Mouse (Mus musculus) heart, embryonic 16.5 days (tissue): ENCODE measurements around the gene Mrpl58. TPM values are rescaled to one million over a fixed set of nuclear protein-coding genes. Genes with fewer than 3 reads are reported as not detected.

Experiments used
- ATAC-seq: fragments of 200-750 bp; cut with Nextera tagmentation; replicated peaks from 2 replicates; pipeline ENCODE4 v1.8.0; 2017; ENCODE audit warnings: moderate number of reproducible peaks; ENCODE audit not compliant: insufficient read depth, low FRiP score; ENCODE audit errors: extremely low read depth
- H3K27ac ChIP-seq: fragments of 300-500 bp; sonication (generic); 2 replicates; pipeline ENCODE4 v1.5.1; 2014; ENCODE audit warnings: mild to moderate bottlenecking, low read length, control low read depth, moderate library complexity
- H3K27me3 ChIP-seq: fragments of 300-500 bp; sonication (generic); 2 replicates; pipeline ENCODE4 v1.6.1; 2014; ENCODE audit warnings: low read length, mixed read lengths; ENCODE audit not compliant: control insufficient read depth, insufficient read depth
- H3K36me3 ChIP-seq: fragments of 300-500 bp; sonication (generic); 2 replicates; pipeline ENCODE4 v1.6.1; 2014; ENCODE audit not compliant: control insufficient read depth, insufficient read depth
- H3K4me1 ChIP-seq: fragments of 300-500 bp; sonication (generic); 2 replicates; pipeline ENCODE4 v1.6.1; 2014; ENCODE audit warnings: low read length, mixed read lengths; ENCODE audit not compliant: control insufficient read depth, insufficient read depth
- H3K4me2 ChIP-seq: fragments of 300-500 bp; sonication (generic); 2 replicates; pipeline ENCODE4 v1.6.1; 2014; ENCODE audit warnings: low read depth, mild to moderate bottlenecking, control low read depth, low read length
- H3K4me3 ChIP-seq: fragments of 300-500 bp; sonication (generic); 2 replicates; pipeline ENCODE4 v1.5.1; 2014; ENCODE audit warnings: mild to moderate bottlenecking, control low read depth, low read length
- H3K9ac ChIP-seq: fragments of 300-500 bp; sonication (generic); 2 replicates; pipeline ENCODE4 v1.6.1; 2014; ENCODE audit warnings: low read length, control low read depth
- H3K9me3 ChIP-seq: fragments of 300-500 bp; sonication (generic); replicated peaks from 2 replicates; pipeline ENCODE4 v1.6.1; 2016; ENCODE audit warnings: low read length; ENCODE audit not compliant: control insufficient read depth
- WGBS: fragments of 180-500 bp; shearing (Covaris S2); extraction: QIAGEN DNeasy Blood & Tissue Kit; methylation state at CpG from one replicate; pipeline ENCODE4 v1.1.7; 2014; 5-methylcytosine and 5-hydroxymethylcytosine counted together
- polyA plus RNA-seq: library from polyadenylated mRNA; unstranded; fragments of >200 nt; fragmentation: Nextera tagmentation; extraction: Ambion mirVana; gene quantifications from 2 replicates; pipeline ENCODE4 v1.2.1, GENCODE M21; 2015

Gene Mrpl58
- polyA plus RNA-seq: 175 and 179 TPM in 2 replicates

GRCm38 (mm10) chr11:115403338-115404124 lies at the start of gene Mrpl58:
Gene Mrpl58, plus strand, starts transcription at chr11:115403752.
- 3% methylated on average over 50 of the region's 50 CpGs for WGBS
- ATAC-seq: peak; percentile 79
- Histone ChIP-seq H3K4me2 (peak within 1 kb of the TSS; percentile 62), H3K27ac (peak within 1 kb of the TSS; percentile 86), H3K4me3 (peak within 1 kb of the TSS; percentile 85), H3K36me3 (0 out of 2 replicates have a peak, but pooled peaks cover 2% of the 10 kb centered on the region), H3K9me3 (no peaks in the 10 kb centered on the region), H3K4me1 (peaks cover 9% of the 10 kb centered on the region), H3K9ac (peak within 1 kb of the TSS; percentile 92), H3K27me3 (no peaks in the 10 kb centered on the region)

GRCm38 (mm10) chr11:115354183-115354582 lies 49.4 kb upstream of the Mrpl58 start:
- H3K36me3 ChIP-seq: no peaks in the 10 kb centered on the region
- WGBS: 7% methylated on average over 8 of the region's 8 CpGs
- H3K4me2 ChIP-seq: no peak overlapping the region
- peaks cover 21% of the 10 kb centered on the region for H3K27me3 ChIP-seq
- no peaks in the 10 kb centered on the region for H3K9me3 ChIP-seq
- no peak for ATAC-seq
- no peak overlapping the region for H3K4me3 ChIP-seq
- no peak overlapping the region for H3K9ac ChIP-seq
- peaks cover 3% of the 10 kb centered on the region; the same call in 1 of the 2 replicates for H3K4me1 ChIP-seq
- H3K27ac ChIP-seq: no peak overlapping the region

- ATAC-seq: peak; percentile 39; the same call in 1 of the 2 replicates
- Histone ChIP-seq H3K27ac (no peak overlapping the region), H3K4me2 (no peak overlapping the region)
Observed at GRCm38 (mm10) chr11:115358468-115358867, 45.1 kb upstream of the Mrpl58 start.

GRCm38 (mm10) chr11:115359293-115359692 lies 44.3 kb upstream of the Mrpl58 start:
- peaks cover 6% of the 10 kb centered on the region for H3K4me1 ChIP-seq
- peak overlapping the region; percentile 64 for H3K27ac ChIP-seq
- no peak overlapping the region for H3K9ac ChIP-seq
- H3K27me3 ChIP-seq: peaks cover 16% of the 10 kb centered on the region; the same call in 1 of the 2 replicates
- no peaks in the 10 kb centered on the region for H3K36me3 ChIP-seq
- ATAC-seq: 0 out of 2 replicates have a peak, but pooled peaks have one; percentile 11
- H3K4me2 ChIP-seq: no peak overlapping the region; the same call in 1 of the 2 replicates
- WGBS: 61% methylated on average over 3 of the region's 3 CpGs
- no peak overlapping the region for H3K4me3 ChIP-seq
- no peaks in the 10 kb centered on the region for H3K9me3 ChIP-seq

More at GRCm38 (mm10) chr11:115358468-115358867, 45.1 kb upstream of the Mrpl58 start:
- Histone ChIP-seq H3K9ac (no peak overlapping the region), H3K4me3 (no peak overlapping the region), H3K4me1 (peaks cover 6% of the 10 kb centered on the region), H3K36me3 (no peaks in the 10 kb centered on the region), H3K27me3 (peaks cover 16% of the 10 kb centered on the region; the same call in 1 of the 2 replicates), H3K9me3 (no peaks in the 10 kb centered on the region)
- WGBS: 11% methylated on average over 5 of the region's 5 CpGs

GRCm38 (mm10) chr11:115359726-115360125 lies 43.8 kb upstream of the Mrpl58 start:
- Histone ChIP-seq H3K27me3 (peaks cover 16% of the 10 kb centered on the region; the same call in 1 of the 2 replicates), H3K9ac (no peak overlapping the region), H3K4me1 (peaks cover 6% of the 10 kb centered on the region), H3K4me2 (no peak overlapping the region), H3K4me3 (no peak overlapping the region), H3K36me3 (no peaks in the 10 kb centered on the region), H3K9me3 (no peaks in the 10 kb centered on the region), H3K27ac (peak overlapping the region; percentile 64)
- no peak for ATAC-seq
- WGBS: 63% methylated on average over 6 of the region's 6 CpGs

GRCm38 (mm10) chr11:115364136-115364535 lies 39.4 kb upstream of the Mrpl58 start:
- H3K4me3 ChIP-seq: no peak overlapping the region
- ATAC-seq: no peak
- H3K4me1 ChIP-seq: peaks cover 9% of the 10 kb centered on the region
- H3K27me3 ChIP-seq: peaks cover 11% of the 10 kb centered on the region
- no peaks in the 10 kb centered on the region for H3K9me3 ChIP-seq
- no peaks in the 10 kb centered on the region for H3K36me3 ChIP-seq
- H3K4me2 ChIP-seq: no peak overlapping the region
- H3K9ac ChIP-seq: no peak overlapping the region
- no peak overlapping the region for H3K27ac ChIP-seq
- WGBS: 76% methylated on average over 3 of the region's 3 CpGs

- H3K36me3 ChIP-seq: no peaks in the 10 kb centered on the region
- ATAC-seq: no peak
- 33% methylated on average over 7 of the region's 7 CpGs for WGBS
- peak overlapping the region; percentile 5; the same call in 1 of the 2 replicates for H3K27ac ChIP-seq
- peak overlapping the region; percentile 66 for H3K4me3 ChIP-seq
- no peaks in the 10 kb centered on the region for H3K9me3 ChIP-seq
- H3K27me3 ChIP-seq: peaks cover 22% of the 10 kb centered on the region
- H3K4me2 ChIP-seq: peak overlapping the region; percentile 94
- no peak overlapping the region; the same call in 1 of the 2 replicates for H3K9ac ChIP-seq
- H3K4me1 ChIP-seq: peaks cover 5% of the 10 kb centered on the region
Observed at GRCm38 (mm10) chr11:115366039-115366705, 37.4 kb upstream of the Mrpl58 start.

- peaks cover 28% of the 10 kb centered on the region for H3K27me3 ChIP-seq
- H3K9me3 ChIP-seq: no peaks in the 10 kb centered on the region
- WGBS: 2% methylated on average over 28 of the region's 28 CpGs
- H3K4me2 ChIP-seq: peak overlapping the region; percentile 94
- 0 out of 2 replicates have a peak overlapping the region, but pooled peaks have one; percentile 22 for H3K27ac ChIP-seq
- ATAC-seq: no peak
- peaks cover 5% of the 10 kb centered on the region for H3K4me1 ChIP-seq
- peak overlapping the region; percentile 66 for H3K4me3 ChIP-seq
- H3K9ac ChIP-seq: peak overlapping the region; percentile 73
- H3K36me3 ChIP-seq: no peaks in the 10 kb centered on the region
Observed at GRCm38 (mm10) chr11:115366706-115367394, 36.7 kb upstream of the Mrpl58 start.
